In genomic region chr13:110683259-110684041, GRCm38 (mm10) we compare ENCODE assay signal across 10 mouse cellular contexts.
DNase-seq lines count a peak whose midpoint lies in the region; ATAC-seq lines count a peak whose summit lies in the region.
"Had no signal": no experiment of that assay in that cellular context is flagged by ENCODE, and none has a peak within 500 bp of the region (broad histone marks: within the 10 kb centered on the region; RNA-seq: fewer than 3 reads in every experiment).

No protein-coding gene starts in this region.

- no peak for ATAC-seq in heart, embryonic 12.5 days (ENCODE audit: insufficient number of reproducible peaks, low FRiP score)
- ATAC-seq in granulocyte monocyte progenitor cell, adult 5-6 weeks (replicated peaks; ENCODE audit: poor library complexity, severe bottlenecking), result no peak

- no peaks in the 10 kb centered on the region for H3K36me3 ChIP-seq in heart, embryonic 12.5 days
- H3K36me3 ChIP-seq: hindbrain, embryonic 10.5 days had no signal

- no peak overlapping the region for H3K9ac ChIP-seq in heart, embryonic 12.5 days

- no peak overlapping the region for H3K27ac ChIP-seq in heart, embryonic 12.5 days (ENCODE audit: poor library complexity, severe bottlenecking)
- H3K27ac ChIP-seq: hindbrain, embryonic 10.5 days had no signal

- H3K4me2 ChIP-seq in heart, embryonic 12.5 days, result no peak overlapping the region

- H3K9me3 ChIP-seq in heart, embryonic 12.5 days (replicated peaks), result no peaks in the 10 kb centered on the region
- H3K9me3 ChIP-seq: hindbrain, embryonic 10.5 days had no signal

- H3K4me3 ChIP-seq in heart, embryonic 12.5 days, result no peak overlapping the region
- H3K4me3 ChIP-seq: hindbrain, embryonic 10.5 days had no signal

- no peaks in the 10 kb centered on the region for H3K27me3 ChIP-seq in heart, embryonic 12.5 days (replicated peaks)

- DNase-seq in heart, adult 8-10 months (ENCODE audit: low spot score), result peak; percentile 46
- peak; percentile 26 to 42 for DNase-seq in right cerebral cortex, adult 2 months (ENCODE audit: low spot score in 2 of 2)
- DNase-seq in right cerebral cortex, postnatal 36 days (ENCODE audit: low spot score in 2 of 2), result no peak
- DNase-seq in kidney, postnatal 25 days, result peak; percentile 6 to 41
- peak; percentile 7 for DNase-seq in yolk sac, embryonic 10.5 days (ENCODE audit: low spot score)
- no peak for DNase-seq in cerebellum, adult 18-20 months
- DNase-seq: cerebellum, postnatal 25 days had no signal

- peaks cover 8% of the 10 kb centered on the region; the same call in 1 of the 2 replicates for H3K4me1 ChIP-seq in heart, embryonic 12.5 days (replicated peaks)
- H3K4me1 ChIP-seq: hindbrain, embryonic 10.5 days had no signal

- 65% methylated on average over 11 of the region's 11 CpGs for WGBS in heart, embryonic 12.5 days

Comparison
In these comparisons a context has a peak if more than half of its experiments do, and no peak if none do; other contexts are left out.
1. DNase-seq: peak in heart, adult 8-10 months (single experiment), right cerebral cortex, adult 2 months (2 of 2), kidney, postnatal 25 days (2 of 2) and yolk sac, embryonic 10.5 days (single experiment); none in right cerebral cortex, postnatal 36 days (0 of 2) and cerebellum, adult 18-20 months (0 of 2).